Mouse (Mus musculus): ENCODE results near the gene Nudt21. TPM values are rescaled to one million over a fixed set of nuclear protein-coding genes. Genes with fewer than 3 reads are reported as not detected.
A peak's percentile ranks its signal among the peaks of the same experiment; 100 is the strongest.

The Nudt21 gene
- polyA plus RNA-seq, 1 experiment from 2014 or later, result 68.5 TPM

DNA sequence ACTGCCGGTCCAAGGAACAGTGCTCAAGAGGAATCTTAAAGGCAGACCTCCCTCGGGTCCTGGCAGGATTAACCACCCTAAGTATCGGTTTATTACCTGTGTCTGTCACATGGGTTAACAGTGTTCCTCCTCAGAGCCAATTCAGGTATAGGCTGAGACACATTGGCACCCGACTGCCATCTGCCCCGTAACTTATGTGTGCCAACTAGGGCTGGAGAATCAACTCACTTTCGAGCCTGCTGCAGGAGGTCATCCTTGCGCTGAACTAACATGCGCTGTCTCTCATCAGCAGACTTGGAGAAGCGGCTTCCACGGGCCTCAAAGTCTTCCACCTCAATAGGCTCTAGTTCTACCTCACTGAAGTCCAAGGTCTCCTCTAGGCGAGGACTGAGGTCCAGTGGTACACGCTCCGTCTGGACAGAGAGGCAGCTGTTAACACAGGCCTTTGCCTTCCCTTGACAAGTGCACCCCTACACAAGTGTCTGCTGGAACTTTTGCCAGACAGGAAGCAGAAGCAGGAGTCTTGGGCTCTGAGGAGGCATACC, 62.9 kb downstream of the Nudt21 start:
- DNase-seq (ENCODE audit: low spot score) (no peak), ATAC-seq (ENCODE audit: low FRiP score, low TSS enrichment) (no peak)
- Histone ChIP-seq H3K27ac (replicated peaks) (no peak overlapping the region), H3K4me2 (replicated peaks; ENCODE audit: low read depth) (no peak overlapping the region), H3K4me3 (ENCODE audit: low read depth, low read length) (no peak overlapping the region), H3K9ac (ENCODE audit: low read length) (no peak overlapping the region), H3K4me1 (replicated peaks; ENCODE audit: control insufficient read depth, insufficient read depth) (no peaks in the 10 kb centered on the region), H3K27me3 (ENCODE audit: control insufficient read depth, insufficient read depth, low read length) (no peaks in the 10 kb centered on the region), H3K36me3 (ENCODE audit: control insufficient read depth, insufficient read depth, low read length) (peaks cover 39% of the 10 kb centered on the region), H3K9me3 (ENCODE audit: control insufficient read depth, low read length) (no peaks in the 10 kb centered on the region)
- WGBS, result 88% methylated on average over 13 of the region's 13 CpGs
- TF ChIP-seq CTCF (IDR thresholded peaks at IDR 0.05; ENCODE audit: low read depth) (no peak), EP300 (optimal IDR thresholded peaks at IDR 0.05) (no peak)

DNA sequence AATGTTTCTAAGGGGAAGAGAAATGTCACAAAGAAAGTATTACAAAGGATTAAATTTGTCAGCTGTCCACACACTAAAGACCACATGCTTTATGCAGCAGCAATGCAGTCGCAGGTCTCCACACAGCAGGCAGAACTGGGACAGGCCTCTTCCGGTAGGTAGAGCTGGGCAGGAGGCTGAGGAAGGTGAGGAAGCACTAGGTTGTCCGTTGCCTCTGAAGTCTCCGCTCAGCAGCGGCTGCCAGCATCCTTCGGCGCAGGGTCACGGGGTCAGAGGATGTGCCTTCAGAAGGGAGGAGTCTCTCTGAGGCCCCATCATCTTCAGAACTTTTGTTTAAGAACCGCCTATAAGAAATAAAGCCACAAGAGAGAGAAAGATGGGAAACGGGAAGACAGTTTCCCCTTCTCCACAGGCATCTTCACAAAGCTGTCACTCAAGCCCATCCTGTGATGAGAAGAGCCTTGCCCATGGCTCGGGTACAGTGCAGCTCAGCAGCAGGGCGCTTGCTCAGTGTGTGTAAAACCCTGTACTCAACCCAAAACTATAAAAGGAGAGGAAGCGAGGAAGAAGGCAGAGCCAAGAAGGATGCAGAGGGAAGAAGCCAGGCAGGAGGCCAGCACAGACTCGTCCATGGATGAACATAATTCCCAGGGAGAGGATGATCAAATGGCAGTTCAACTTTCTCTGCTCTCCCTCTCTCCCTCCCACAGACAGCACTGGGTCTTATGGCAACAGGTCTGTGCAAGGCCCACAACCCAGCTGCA, 63.7 kb downstream of the Nudt21 start:
- WGBS, result 78% methylated on average over 14 of the region's 14 CpGs
- H3K27me3 ChIP-seq (ENCODE audit: control insufficient read depth, insufficient read depth, low read length), result no peaks in the 10 kb centered on the region
- H3K9me3 ChIP-seq (ENCODE audit: control insufficient read depth, low read length), result no peaks in the 10 kb centered on the region
- no peaks in the 10 kb centered on the region for H3K4me1 ChIP-seq (replicated peaks; ENCODE audit: control insufficient read depth, insufficient read depth)
- H3K36me3 ChIP-seq (ENCODE audit: control insufficient read depth, insufficient read depth, low read length), result peaks cover 33% of the 10 kb centered on the region
- H3K9ac ChIP-seq (ENCODE audit: low read length), result no peak overlapping the region
- DNase-seq (ENCODE audit: low spot score) (no peak), ATAC-seq (ENCODE audit: low FRiP score, low TSS enrichment) (no peak)
- TF ChIP-seq EP300 (optimal IDR thresholded peaks at IDR 0.05) (no peak), CTCF (IDR thresholded peaks at IDR 0.05; ENCODE audit: low read depth) (no peak)
- no peak overlapping the region for H3K4me2 ChIP-seq (replicated peaks; ENCODE audit: low read depth)
- H3K27ac ChIP-seq (replicated peaks), result no peak overlapping the region
- H3K4me3 ChIP-seq (ENCODE audit: low read depth, low read length), result no peak overlapping the region

DNA sequence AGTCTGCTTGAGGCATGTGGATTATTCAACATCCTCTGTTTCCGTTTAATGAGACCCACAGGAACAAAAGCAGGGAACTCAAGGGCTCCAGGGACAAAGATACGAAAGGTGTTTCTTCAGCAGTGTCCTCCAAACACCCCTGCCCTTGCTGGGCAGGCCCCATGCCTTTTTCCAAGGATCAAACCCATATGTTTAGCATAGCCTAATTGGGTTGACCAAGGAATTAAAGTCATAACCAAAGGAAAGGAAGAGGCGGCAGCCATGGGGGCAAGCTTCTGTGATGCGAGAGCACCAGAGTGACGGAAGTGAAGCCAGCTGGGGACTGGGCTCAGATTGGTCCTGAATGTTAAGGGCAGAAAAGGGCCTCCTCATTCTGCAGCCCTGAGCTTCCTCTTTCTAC, 64.6 kb downstream of the Nudt21 start:
- WGBS, result 95% methylated on average over 5 of the region's 5 CpGs
- no peak overlapping the region for H3K27ac ChIP-seq (replicated peaks)
- no peak for ATAC-seq (ENCODE audit: low FRiP score, low TSS enrichment)
- peaks cover 33% of the 10 kb centered on the region for H3K36me3 ChIP-seq (ENCODE audit: control insufficient read depth, insufficient read depth, low read length)
- no peak for TF ChIP-seq CTCF (IDR thresholded peaks at IDR 0.05; ENCODE audit: low read depth)
- TF ChIP-seq EP300 (optimal IDR thresholded peaks at IDR 0.05), result no peak
- no peak overlapping the region for H3K9ac ChIP-seq (ENCODE audit: low read length)
- no peak overlapping the region for H3K4me2 ChIP-seq (replicated peaks; ENCODE audit: low read depth)
- no peak for DNase-seq (ENCODE audit: low spot score)
- H3K4me3 ChIP-seq (ENCODE audit: low read depth, low read length), result no peak overlapping the region
- no peaks in the 10 kb centered on the region for H3K27me3 ChIP-seq (ENCODE audit: control insufficient read depth, insufficient read depth, low read length)
- H3K4me1 ChIP-seq (replicated peaks; ENCODE audit: control insufficient read depth, insufficient read depth), result no peaks in the 10 kb centered on the region
- no peaks in the 10 kb centered on the region for H3K9me3 ChIP-seq (ENCODE audit: control insufficient read depth, low read length)

DNA sequence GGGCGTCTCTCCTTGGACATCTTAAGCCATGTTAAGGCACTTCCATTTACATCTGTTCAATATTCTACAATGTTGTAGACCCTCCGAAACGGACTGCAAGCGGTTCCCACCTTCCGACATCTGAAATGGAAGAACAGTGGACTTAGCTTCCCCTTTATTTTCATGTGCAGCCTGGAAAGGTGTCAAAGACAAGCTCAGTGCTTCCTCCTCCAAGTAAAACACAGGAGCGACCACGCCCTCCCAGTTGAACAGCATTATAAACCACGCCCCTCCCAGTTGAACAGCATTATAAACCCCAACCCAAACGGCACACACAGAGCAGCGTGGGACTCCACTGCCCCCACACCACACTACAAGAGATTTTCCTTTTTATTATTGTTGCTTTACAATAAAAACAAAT, 65.4 kb downstream of the Nudt21 start:
- H3K9ac ChIP-seq (ENCODE audit: low read length), result no peak overlapping the region
- H3K4me2 ChIP-seq (replicated peaks; ENCODE audit: low read depth), result no peak overlapping the region
- H3K4me1 ChIP-seq (replicated peaks; ENCODE audit: control insufficient read depth, insufficient read depth), result no peaks in the 10 kb centered on the region
- DNase-seq (ENCODE audit: low spot score) (no peak), ATAC-seq (ENCODE audit: low FRiP score, low TSS enrichment) (no peak)
- no peak overlapping the region for H3K4me3 ChIP-seq (ENCODE audit: low read depth, low read length)
- 79% methylated on average over 10 of the region's 10 CpGs for WGBS
- no peaks in the 10 kb centered on the region for H3K27me3 ChIP-seq (ENCODE audit: control insufficient read depth, insufficient read depth, low read length)
- H3K36me3 ChIP-seq (ENCODE audit: control insufficient read depth, insufficient read depth, low read length), result peaks cover 31% of the 10 kb centered on the region
- no peaks in the 10 kb centered on the region for H3K9me3 ChIP-seq (ENCODE audit: control insufficient read depth, low read length)
- TF ChIP-seq CTCF (IDR thresholded peaks at IDR 0.05; ENCODE audit: low read depth), result no peak
- H3K27ac ChIP-seq (replicated peaks), result no peak overlapping the region

DNA sequence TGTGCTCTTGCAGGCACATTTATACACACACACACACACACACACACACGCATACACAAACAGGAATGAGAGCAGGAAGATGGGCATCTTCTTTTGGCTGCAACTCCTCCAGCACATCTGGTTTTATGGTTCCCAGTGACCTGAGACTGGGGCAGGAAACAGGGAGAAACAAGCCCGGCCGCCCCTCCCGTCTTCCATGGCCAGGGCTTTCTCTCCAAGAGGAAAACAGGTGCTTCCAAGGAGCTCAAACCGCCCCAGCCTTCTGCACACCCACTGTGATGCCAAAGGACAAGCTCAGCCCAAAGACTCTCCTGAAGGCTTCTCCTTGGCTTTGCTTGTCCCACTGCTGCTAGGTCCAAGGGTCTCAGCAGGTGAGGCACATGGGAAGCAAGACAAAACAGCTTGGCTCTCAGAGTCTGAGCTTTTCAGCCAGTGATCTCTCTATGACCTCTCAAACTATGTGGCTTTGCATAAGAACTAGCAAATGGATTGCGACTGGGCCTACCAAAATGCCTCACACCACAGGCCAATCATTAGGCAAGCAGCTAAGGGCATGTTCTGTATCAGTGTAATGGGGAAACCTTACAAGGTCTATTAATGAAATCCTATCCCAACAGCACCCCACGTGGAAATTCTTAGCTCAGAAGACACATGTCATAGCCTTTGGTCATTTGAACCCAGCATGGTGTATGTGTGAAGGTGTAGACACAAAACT, 67.0 kb downstream of the Nudt21 start:
- TF ChIP-seq EP300 (optimal IDR thresholded peaks at IDR 0.05), result no peak
- TF ChIP-seq CTCF (IDR thresholded peaks at IDR 0.05; ENCODE audit: low read depth), result no peak
- no peak overlapping the region for H3K4me2 ChIP-seq (replicated peaks; ENCODE audit: low read depth)

DNA sequence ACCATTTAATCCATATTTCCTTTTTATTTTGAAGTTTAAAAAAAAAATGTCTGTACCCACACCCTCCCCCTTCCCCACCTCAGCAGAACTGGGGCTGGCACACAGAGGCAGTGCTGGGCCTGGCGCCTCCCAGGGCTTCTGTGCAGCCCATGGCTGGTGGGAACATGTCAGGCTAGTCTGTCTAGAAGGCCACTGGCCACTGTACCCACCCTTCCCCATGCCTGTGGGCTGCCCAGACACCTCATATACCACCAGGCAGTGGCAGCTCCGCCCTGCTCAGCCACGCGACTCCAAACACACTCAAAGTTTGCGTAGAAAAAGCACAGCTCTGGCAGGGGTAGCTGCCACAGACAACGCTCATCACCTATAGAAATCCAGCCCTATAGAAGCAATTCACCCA, 68.5 kb downstream of the Nudt21 start:
- Histone ChIP-seq H3K27ac (replicated peaks) (no peak overlapping the region), H3K4me3 (ENCODE audit: low read depth, low read length) (no peak overlapping the region), H3K36me3 (ENCODE audit: control insufficient read depth, insufficient read depth, low read length) (peaks cover 12% of the 10 kb centered on the region), H3K4me1 (replicated peaks; ENCODE audit: control insufficient read depth, insufficient read depth) (no peaks in the 10 kb centered on the region), H3K9me3 (ENCODE audit: control insufficient read depth, low read length) (no peaks in the 10 kb centered on the region), H3K27me3 (ENCODE audit: control insufficient read depth, insufficient read depth, low read length) (no peaks in the 10 kb centered on the region), H3K4me2 (replicated peaks; ENCODE audit: low read depth) (no peak overlapping the region), H3K9ac (ENCODE audit: low read length) (no peak overlapping the region)
- WGBS, result 57% methylated on average over 6 of the region's 6 CpGs
- ATAC-seq (ENCODE audit: low FRiP score, low TSS enrichment) (peak; percentile 16; the same call in 1 of the 2 replicates), DNase-seq (ENCODE audit: low spot score) (no peak)
- no peak for TF ChIP-seq EP300 (optimal IDR thresholded peaks at IDR 0.05)
- no peak for TF ChIP-seq CTCF (IDR thresholded peaks at IDR 0.05; ENCODE audit: low read depth)

More for the DNA sequence above, 67.0 kb downstream of the Nudt21 start:
- Histone ChIP-seq H3K4me1 (replicated peaks; ENCODE audit: control insufficient read depth, insufficient read depth) (no peaks in the 10 kb centered on the region), H3K4me3 (ENCODE audit: low read depth, low read length) (no peak overlapping the region), H3K27ac (replicated peaks) (no peak overlapping the region), H3K9ac (ENCODE audit: low read length) (no peak overlapping the region), H3K27me3 (ENCODE audit: control insufficient read depth, insufficient read depth, low read length) (no peaks in the 10 kb centered on the region), H3K9me3 (ENCODE audit: control insufficient read depth, low read length) (no peaks in the 10 kb centered on the region), H3K36me3 (ENCODE audit: control insufficient read depth, insufficient read depth, low read length) (peaks cover 24% of the 10 kb centered on the region)
- no peak for DNase-seq (ENCODE audit: low spot score)
- no peak for ATAC-seq (ENCODE audit: low FRiP score, low TSS enrichment)
- 69% methylated on average over 7 of the region's 7 CpGs for WGBS

Other genes with a start within 250 kb of the Nudt21 start
- 7.2 and 9.5 TPM in 2 replicates for gene Gnao1, start 227.1 kb downstream of the Nudt21 start, polyA plus RNA-seq (2015; fragmentation: Nextera tagmentation; extraction: Ambion mirVana)
- gene Amfr, start 24.2 kb downstream of the Nudt21 start, polyA plus RNA-seq (2015; fragmentation: Nextera tagmentation; extraction: Ambion mirVana), result 42.6 and 46.5 TPM in 2 replicates
- gene Ogfod1, start 167 bp upstream of the Nudt21 start, polyA plus RNA-seq (2015; fragmentation: Nextera tagmentation; extraction: Ambion mirVana), result 5.4 and 6.1 TPM in 2 replicates
- gene Bbs2, start 61.9 kb upstream of the Nudt21 start, polyA plus RNA-seq (2015; fragmentation: Nextera tagmentation; extraction: Ambion mirVana), result 5.9 and 6.9 TPM in 2 replicates
- 79.7 and 84.9 TPM in 2 replicates for gene Mt4, start 100.2 kb upstream of the Nudt21 start, polyA plus RNA-seq (2015; fragmentation: Nextera tagmentation; extraction: Ambion mirVana)
- 4.1 and 5.3 TPM in 2 replicates for gene Mt3, start 115.6 kb upstream of the Nudt21 start, polyA plus RNA-seq (2015; fragmentation: Nextera tagmentation; extraction: Ambion mirVana)
- 570 and 681 TPM in 2 replicates for gene Mt2, start 135.6 kb upstream of the Nudt21 start, polyA plus RNA-seq (2015; fragmentation: Nextera tagmentation; extraction: Ambion mirVana)
- gene Mt1, start 142.1 kb upstream of the Nudt21 start, polyA plus RNA-seq (2015; fragmentation: Nextera tagmentation; extraction: Ambion mirVana), result 1,909 and 2,218 TPM in 2 replicates
- gene Nup93, start 177.5 kb upstream of the Nudt21 start, polyA plus RNA-seq (2015; fragmentation: Nextera tagmentation; extraction: Ambion mirVana), result 26.2 and 28.1 TPM in 2 replicates